Mouse (Mus musculus) G1E (cell line): ENCODE data around the gene Trpt1.

Experiments
- CTCF ChIP-seq: IDR thresholded peaks from 2 replicates; pipeline ENCODE4 v1.5.1; 2012; ENCODE audit warnings: low read depth, low read length, inconsistent platforms, mixed read lengths
- GATA1 ChIP-seq: IDR thresholded peaks from 2 replicates; pipeline ENCODE4 v1.6.1; 2012; ENCODE audit warnings: borderline replicate concordance, low read length, inconsistent platforms, mixed read lengths
- TAL1 ChIP-seq: conservative IDR thresholded peaks from 2 replicates; pipeline ENCODE4 v1.6.1; 2012; ENCODE audit warnings: low read depth, low read length, inconsistent platforms, mixed read lengths

DNA sequence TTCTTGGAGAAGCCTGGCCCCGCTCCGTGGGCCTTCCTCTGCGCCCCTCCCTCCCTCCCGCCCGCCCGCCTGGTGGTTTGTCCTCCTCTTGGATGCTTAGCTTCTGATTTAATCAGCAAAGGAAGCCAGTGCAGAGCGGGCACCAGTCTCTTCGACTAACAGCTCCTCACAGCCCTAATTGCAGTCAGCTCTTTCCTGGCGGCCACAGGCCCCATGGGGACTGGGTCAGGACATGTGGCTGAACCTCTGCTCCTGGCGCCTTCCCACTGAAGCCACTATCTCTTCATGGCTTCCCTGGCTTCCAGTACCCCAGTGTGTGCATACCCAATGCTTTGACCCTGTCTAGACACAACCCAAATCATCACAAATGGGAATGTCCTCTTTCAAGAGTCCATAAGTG lies 39.5 kb upstream of the Trpt1 start:
- TF ChIP-seq GATA1, result no peak
- no peak for TF ChIP-seq CTCF
- TF ChIP-seq TAL1, result no peak
